Mouse (Mus musculus): ENCODE measurements around the gene Lhfpl3.
A peak's percentile ranks its signal among the peaks of the same experiment; 100 is the strongest.

Gene Lhfpl3

GRCm38 (mm10) chr5:22928746-22929145 lies 182.9 kb downstream of the Lhfpl3 start:
- peak; percentile 4 for DNase-seq

- DNase-seq = peak; percentile 51
These were observed 197.4 kb downstream of the Lhfpl3 start for GRCm38 (mm10) chr5:22943306-22943705.

GRCm38 (mm10) chr5:22963300-22963699 lies 217.4 kb downstream of the Lhfpl3 start:
- no peak for DNase-seq

- DNase-seq = no peak
These were observed 240.9 kb downstream of the Lhfpl3 start for GRCm38 (mm10) chr5:22986771-22987170.

- no peak for DNase-seq
These were observed 254.0 kb downstream of the Lhfpl3 start for GRCm38 (mm10) chr5:22999811-23000210.

- no peak for DNase-seq
These were observed 257.4 kb downstream of the Lhfpl3 start for GRCm38 (mm10) chr5:23003123-23003797.

GRCm38 (mm10) chr5:23006207-23006606 lies 260.3 kb downstream of the Lhfpl3 start:
- no peak for DNase-seq

- no peak for DNase-seq
These were observed 264.6 kb downstream of the Lhfpl3 start for GRCm38 (mm10) chr5:23010460-23010859.

- no peak for DNase-seq
These were observed 268.1 kb downstream of the Lhfpl3 start for GRCm38 (mm10) chr5:23013997-23014396.

- no peak for DNase-seq
These were observed 269.9 kb downstream of the Lhfpl3 start for GRCm38 (mm10) chr5:23015587-23016335.

GRCm38 (mm10) chr5:23034944-23035726 lies 289.3 kb downstream of the Lhfpl3 start:
- DNase-seq = no peak

GRCm38 (mm10) chr5:23035727-23036029 lies 289.8 kb downstream of the Lhfpl3 start:
- no peak for DNase-seq

- DNase-seq = no peak
These were observed 294.6 kb downstream of the Lhfpl3 start for GRCm38 (mm10) chr5:23040429-23040828.

GRCm38 (mm10) chr5:23042862-23043261 lies 297.0 kb downstream of the Lhfpl3 start:
- no peak for DNase-seq

- DNase-seq = no peak
These were observed 303.3 kb downstream of the Lhfpl3 start for GRCm38 (mm10) chr5:23049083-23049663.

- no peak for DNase-seq
These were observed 305.6 kb downstream of the Lhfpl3 start for GRCm38 (mm10) chr5:23051458-23051857.

GRCm38 (mm10) chr5:23094894-23095293 lies 349.0 kb downstream of the Lhfpl3 start:
- no peak for DNase-seq

- no peak for DNase-seq
These were observed 360.7 kb downstream of the Lhfpl3 start for GRCm38 (mm10) chr5:23106536-23106935.

GRCm38 (mm10) chr5:23111307-23111706 lies 365.4 kb downstream of the Lhfpl3 start:
- no peak for DNase-seq

- DNase-seq = no peak
These were observed 368.4 kb downstream of the Lhfpl3 start for GRCm38 (mm10) chr5:23114249-23114648.

GRCm38 (mm10) chr5:23126851-23127250 lies 381.0 kb downstream of the Lhfpl3 start:
- DNase-seq = no peak

GRCm38 (mm10) chr5:23140183-23140921 lies 394.5 kb downstream of the Lhfpl3 start:
- no peak for DNase-seq

GRCm38 (mm10) chr5:23153210-23153609 lies 407.4 kb downstream of the Lhfpl3 start:
- no peak for DNase-seq
